Mouse (Mus musculus) left cerebral cortex, postnatal 4 days (tissue): ENCODE data around the gene Capn5. TPM values are rescaled to one million over a fixed set of nuclear protein-coding genes. Genes with fewer than 3 reads are reported as not detected.

Source experiments
- DNase-seq: peaks from one replicate; pipeline ENCODE4 v3.0.0-alpha.2; 2022
- intact Hi-C: fragments of 180-260 bp; cut with DNase I; formaldehyde crosslinking; loops from one replicate; pipeline ENCODE4 v1.15.1; 2025
- total RNA-seq, 2 experiments: library from RNA; stranded (reverse); gene quantifications; 2 replicates each; pipeline ENCODE4 v1.2.3; 2021

Gene Capn5
- total RNA-seq, 2 experiments from 2014 or later = 51.0 to 52.2 TPM

- DNase-seq = no peak
- intact Hi-C loops = no loop called here
These were observed 58.7 kb downstream of the Capn5 start, which contains the start of gene Myo7a for GRCm38 (mm10) chr7:98119179-98119960. TSS of gene Myo7a (minus strand) at chr7:98119524.

DNA sequence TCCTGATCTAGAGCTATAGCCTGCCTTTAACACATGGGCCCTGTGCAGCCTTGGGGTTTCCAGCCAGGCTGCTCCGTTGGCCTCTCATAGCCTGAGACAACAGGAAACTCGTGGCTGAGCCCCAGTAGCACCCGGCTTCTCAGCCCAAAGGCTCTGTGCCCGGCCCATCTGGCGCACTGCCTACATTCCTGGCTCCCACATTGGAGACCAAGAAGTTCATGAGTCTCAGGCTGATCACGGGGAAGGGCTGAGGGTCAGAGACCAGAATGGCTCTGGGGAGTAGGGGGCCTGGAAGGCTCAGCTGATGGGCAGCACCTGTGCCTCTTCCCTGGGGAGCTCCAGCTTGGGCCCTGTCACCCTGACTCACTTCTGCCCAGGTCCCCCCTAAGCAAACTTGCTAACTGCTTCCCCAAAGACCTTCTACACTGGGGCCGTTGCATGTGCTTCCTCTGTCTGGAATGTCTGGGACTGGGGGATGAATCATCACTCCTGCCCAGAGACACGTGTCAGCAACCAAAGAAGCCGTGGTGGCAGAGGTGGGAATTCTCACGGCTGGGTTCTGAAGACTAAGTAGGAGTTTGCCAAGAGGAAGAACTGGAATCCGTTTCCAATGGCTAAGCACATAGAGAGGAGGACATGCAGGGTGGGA is 60.9 kb downstream of the Capn5 start:
- intact Hi-C loops = no loop called here
- DNase-seq = peak; percentile 57

DNA sequence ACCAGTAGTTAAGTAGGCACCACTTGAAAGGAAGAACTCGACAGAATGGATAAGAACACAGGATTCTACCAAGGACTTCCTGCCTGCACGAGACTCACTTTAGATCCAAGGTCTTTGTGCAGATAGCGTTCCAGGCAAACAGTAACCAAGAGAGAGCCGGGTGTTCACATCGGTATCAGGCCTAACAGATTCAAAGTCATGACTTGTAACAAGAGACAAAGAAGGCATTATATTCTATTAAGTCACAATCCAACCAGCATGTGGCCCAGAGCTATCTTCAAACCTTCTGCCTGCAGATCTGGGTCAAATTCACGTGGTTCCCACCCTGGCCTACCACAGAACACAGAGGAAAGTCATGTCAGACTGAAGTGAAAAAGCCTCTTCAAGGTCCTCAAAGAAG is 63.4 kb downstream of the Capn5 start:
- intact Hi-C loops = no loop called here
- no peak for DNase-seq

DNA sequence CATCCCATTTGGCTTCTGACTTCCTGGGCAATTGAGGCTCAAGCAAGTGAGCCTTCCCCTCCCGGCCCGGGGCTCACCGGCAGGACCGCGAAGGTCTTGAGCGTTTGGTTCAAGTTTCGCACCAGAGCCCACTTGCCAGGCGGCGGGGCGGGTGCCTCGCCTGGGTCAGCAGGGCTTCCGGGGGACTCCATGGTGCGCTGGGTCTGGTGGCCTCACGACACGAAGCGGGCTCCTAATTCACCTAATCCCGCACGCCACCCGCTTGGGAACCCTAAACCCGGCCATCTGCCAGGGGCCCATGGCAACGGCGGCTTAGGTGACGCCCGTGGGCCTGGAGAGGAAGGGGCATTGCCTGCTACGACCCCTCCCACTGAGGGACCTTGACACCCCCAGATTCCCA is 66.8 kb downstream of the Capn5 start:
- intact Hi-C loops = no loop called here
- no peak for DNase-seq

GRCm38 (mm10) chr7:98109771-98110170 is 68.3 kb downstream of the Capn5 start:
- intact Hi-C loops = no loop called here
- DNase-seq = no peak

GRCm38 (mm10) chr7:98108636-98109430 is 69.2 kb downstream of the Capn5 start:
- intact Hi-C loops = no loop called here
- DNase-seq = no peak

DNA sequence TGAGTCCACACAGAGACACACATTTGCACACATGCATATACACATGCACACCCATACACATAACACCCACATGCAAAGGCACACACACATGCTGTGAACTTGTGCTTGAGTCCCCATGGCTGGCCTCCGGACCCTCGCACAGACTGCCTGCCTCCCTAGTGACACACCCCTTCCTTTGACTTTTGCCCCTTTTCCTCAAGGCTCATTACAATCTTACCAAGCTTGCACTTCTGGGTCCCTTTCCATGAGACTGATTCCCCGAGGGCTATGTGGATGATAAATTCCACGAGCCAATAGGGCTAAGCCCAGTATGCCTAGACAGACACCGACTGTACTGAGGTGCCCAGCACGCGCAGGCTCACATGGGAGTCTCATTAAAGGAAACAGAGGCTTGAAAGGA is 71.8 kb downstream of the Capn5 start:
- DNase-seq = no peak
- intact Hi-C loops = no loop called here

- DNase-seq = no peak
- intact Hi-C loops = no loop called here
These were observed 73.3 kb downstream of the Capn5 start for GRCm38 (mm10) chr7:98104481-98105435.

GRCm38 (mm10) chr7:98103942-98104292 is 74.2 kb downstream of the Capn5 start:
- DNase-seq = no peak
- intact Hi-C loops = no loop called here

- intact Hi-C loops = no loop called here
- peak; percentile 86 for DNase-seq
These were observed 74.8 kb downstream of the Capn5 start for GRCm38 (mm10) chr7:98103002-98103941.

GRCm38 (mm10) chr7:98102488-98102887 is 75.6 kb downstream of the Capn5 start:
- DNase-seq = no peak
- intact Hi-C loops = no loop called here

DNA sequence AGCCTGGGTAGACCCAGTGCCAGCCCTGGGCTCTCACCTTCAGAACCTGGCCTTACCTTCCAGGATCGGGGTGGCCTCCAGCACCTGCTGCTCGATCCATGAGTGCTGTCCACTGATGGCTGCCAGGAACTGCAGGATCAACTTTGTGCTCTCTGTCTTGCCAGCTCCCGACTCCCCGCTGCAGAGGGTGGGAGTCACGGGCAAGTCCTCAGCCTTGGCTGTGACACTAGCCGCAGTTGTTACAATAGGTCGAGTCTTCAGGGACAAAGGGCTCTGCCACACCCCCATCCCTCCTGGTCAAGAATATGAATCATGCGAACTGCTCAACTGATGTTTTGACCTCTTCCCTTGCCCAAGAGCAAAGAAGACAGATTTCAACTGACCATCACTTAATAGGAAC is 80.5 kb downstream of the Capn5 start:
- intact Hi-C loops = no loop called here
- no peak for DNase-seq

GRCm38 (mm10) chr7:98095852-98096251 is 82.2 kb downstream of the Capn5 start:
- intact Hi-C loops = no loop called here
- DNase-seq = no peak

DNA sequence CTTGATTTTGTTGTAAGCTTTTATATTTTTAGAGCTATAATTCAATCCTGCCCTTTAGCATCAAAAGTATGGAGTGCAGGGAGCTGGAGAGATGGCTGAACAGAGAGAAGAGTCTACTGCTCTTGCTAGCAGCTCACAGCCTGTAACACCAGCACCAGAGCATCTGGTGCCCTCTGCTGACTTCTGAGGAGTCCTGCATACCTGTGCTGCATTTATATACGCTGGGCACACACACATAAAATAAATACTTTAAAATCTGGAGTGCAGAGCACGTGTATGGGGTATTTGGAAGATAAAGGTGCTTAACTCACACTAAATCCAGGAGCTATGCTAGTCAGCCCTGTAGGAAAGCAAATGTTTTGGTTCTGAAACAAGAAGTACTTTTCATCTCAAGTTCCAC is 91.7 kb downstream of the Capn5 start:
- DNase-seq = no peak
- intact Hi-C loops = no loop called here

GRCm38 (mm10) chr7:98085314-98085713 is 92.8 kb downstream of the Capn5 start:
- DNase-seq = no peak
- intact Hi-C loops = no loop called here

GRCm38 (mm10) chr7:98084541-98085293 is 93.4 kb downstream of the Capn5 start:
- DNase-seq = no peak
- intact Hi-C loops = no loop called here

DNA sequence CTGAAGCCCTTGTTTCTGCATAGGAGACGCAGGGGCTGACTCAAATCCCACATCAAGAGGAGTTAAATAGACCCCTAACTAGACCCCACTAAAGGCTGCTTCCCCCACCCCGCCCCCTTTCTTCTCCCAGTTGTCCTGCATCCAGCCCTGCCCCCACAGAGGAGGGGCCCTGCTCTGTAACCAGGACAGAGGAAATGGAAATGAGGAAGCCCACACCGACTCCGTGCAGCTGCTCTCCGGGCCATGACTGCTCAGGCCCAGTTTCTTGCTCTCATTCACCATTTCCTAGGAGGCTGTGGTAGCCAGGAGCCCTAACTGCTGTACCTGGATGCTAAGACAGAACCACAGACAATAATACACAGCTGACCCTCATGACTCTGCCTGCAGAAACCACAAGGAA is 95.7 kb downstream of the Capn5 start:
- no peak for DNase-seq
- intact Hi-C loops = no loop called here

- DNase-seq = no peak
- intact Hi-C loops = no loop called here
These were observed 100.6 kb downstream of the Capn5 start for GRCm38 (mm10) chr7:98077453-98077852.

DNA sequence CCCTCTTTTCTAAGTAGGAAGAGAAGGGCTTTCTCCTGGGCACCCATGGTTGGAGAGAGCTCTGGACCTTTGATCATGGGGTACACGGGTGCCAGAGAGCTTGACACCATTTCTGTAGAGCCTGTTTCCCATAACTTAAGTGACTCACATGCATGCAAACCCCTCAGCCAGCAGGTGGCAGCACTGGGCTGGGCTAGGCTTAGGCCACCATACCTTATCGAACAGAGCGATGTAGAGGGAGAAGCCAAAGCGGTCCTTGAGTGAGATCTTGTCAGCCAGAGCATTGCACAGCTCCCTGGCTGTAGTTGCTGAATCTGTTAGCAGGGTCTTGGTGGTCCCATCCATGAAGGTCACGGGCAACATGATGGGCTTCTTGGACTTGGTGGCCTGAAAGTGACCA is 106.5 kb downstream of the Capn5 start:
- DNase-seq = peak; percentile 90
- intact Hi-C loops = no loop called here
